Mouse (Mus musculus) ES-E14 (cell line): ENCODE measurements at regions not wholly inside any gene's neighbourhood (a gene's known extent, or its start where the extent isn't known, plus 50 kb on each side); places are given as distances from the start of the nearest gene placed in this dataset.
"Not testable (repeated sequence)": the region's sequence is repeated elsewhere in the genome, so short reads cannot be mapped to it uniquely, and the experiment has no call there.

Experiments used
- ZC3H11A ChIP-seq: IDR thresholded peaks from 2 replicates; pipeline ENCODE4 v1.6.1; 2012; ENCODE audit warnings: low read depth, mild to moderate bottlenecking, inconsistent platforms, low read length, borderline replicate concordance
- ZNF384 ChIP-seq: IDR thresholded peaks from 2 replicates; pipeline ENCODE4 v1.6.1; 2012; ENCODE audit warnings: low read depth, low read length, inconsistent platforms

DNA sequence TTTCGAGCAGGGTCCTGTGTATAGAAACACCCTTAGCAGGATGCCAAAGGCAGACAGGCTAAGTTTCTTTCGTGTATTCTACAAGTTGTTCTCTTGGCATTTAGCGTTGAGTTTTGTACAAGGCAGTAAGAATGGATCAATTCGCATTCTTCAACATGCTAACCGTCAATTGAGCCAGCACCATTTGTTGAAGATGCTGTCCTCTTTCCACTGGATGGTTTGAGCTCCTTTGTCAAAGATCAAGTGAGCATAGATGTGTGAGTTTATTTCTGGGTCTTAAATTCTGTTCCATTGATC lies 113.9 kb downstream of the Zfp97 start:
- not testable (repeated sequence) for TF ChIP-seq ZNF384, ZC3H11A
